Mouse (Mus musculus) heart, embryonic 16.5 days (tissue): ENCODE measurements around the gene Vmac. TPM values are rescaled to one million over a fixed set of nuclear protein-coding genes. Genes with fewer than 3 reads are reported as not detected.

ENCODE experiments used
- ATAC-seq: fragments of 200-750 bp; cut with Nextera tagmentation; replicated peaks from 2 replicates; pipeline ENCODE4 v1.8.0; 2017; ENCODE audit warnings: moderate number of reproducible peaks; ENCODE audit not compliant: insufficient read depth, low FRiP score; ENCODE audit errors: extremely low read depth
- H3K27ac ChIP-seq: fragments of 300-500 bp; sonication (generic); 2 replicates; pipeline ENCODE4 v1.5.1; 2014; ENCODE audit warnings: mild to moderate bottlenecking, low read length, control low read depth, moderate library complexity
- H3K27me3 ChIP-seq: fragments of 300-500 bp; sonication (generic); 2 replicates; pipeline ENCODE4 v1.6.1; 2014; ENCODE audit warnings: low read length, mixed read lengths; ENCODE audit not compliant: control insufficient read depth, insufficient read depth
- H3K36me3 ChIP-seq: fragments of 300-500 bp; sonication (generic); 2 replicates; pipeline ENCODE4 v1.6.1; 2014; ENCODE audit not compliant: control insufficient read depth, insufficient read depth
- H3K4me1 ChIP-seq: fragments of 300-500 bp; sonication (generic); 2 replicates; pipeline ENCODE4 v1.6.1; 2014; ENCODE audit warnings: low read length, mixed read lengths; ENCODE audit not compliant: control insufficient read depth, insufficient read depth
- H3K4me2 ChIP-seq: fragments of 300-500 bp; sonication (generic); 2 replicates; pipeline ENCODE4 v1.6.1; 2014; ENCODE audit warnings: low read depth, mild to moderate bottlenecking, control low read depth, low read length
- H3K4me3 ChIP-seq: fragments of 300-500 bp; sonication (generic); 2 replicates; pipeline ENCODE4 v1.5.1; 2014; ENCODE audit warnings: mild to moderate bottlenecking, control low read depth, low read length
- H3K9ac ChIP-seq: fragments of 300-500 bp; sonication (generic); 2 replicates; pipeline ENCODE4 v1.6.1; 2014; ENCODE audit warnings: low read length, control low read depth
- H3K9me3 ChIP-seq: fragments of 300-500 bp; sonication (generic); replicated peaks from 2 replicates; pipeline ENCODE4 v1.6.1; 2016; ENCODE audit warnings: low read length; ENCODE audit not compliant: control insufficient read depth
- WGBS: fragments of 180-500 bp; shearing (Covaris S2); extraction: QIAGEN DNeasy Blood & Tissue Kit; methylation state at CpG from one replicate; pipeline ENCODE4 v1.1.7; 2014; 5-methylcytosine and 5-hydroxymethylcytosine counted together
- polyA plus RNA-seq: library from polyadenylated mRNA; unstranded; fragments of >200 nt; fragmentation: Nextera tagmentation; extraction: Ambion mirVana; gene quantifications from 2 replicates; pipeline ENCODE4 v1.2.1, GENCODE M21; 2015

Gene Vmac
- polyA plus RNA-seq, 1 experiment from 2014 or later = 14.6 TPM

GRCm38 (mm10) chr17:56727029-56727649, 9.3 kb upstream of the Vmac start:
- Histone ChIP-seq H3K27ac (peak overlapping the region; percentile 83), H3K9ac (peak overlapping the region; percentile 49), H3K27me3 (no peaks in the 10 kb centered on the region), H3K4me1 (peaks cover 41% of the 10 kb centered on the region), H3K36me3 (peaks cover 19% of the 10 kb centered on the region), H3K9me3 (peaks cover 5% of the 10 kb centered on the region; the same call in 1 of the 2 replicates), H3K4me3 (no peak overlapping the region), H3K4me2 (peak overlapping the region; percentile 52; the same call in 1 of the 2 replicates)
- WGBS = 13% methylated on average over 7 of the region's 7 CpGs
- no peak; the same call in 1 of the 2 replicates for ATAC-seq

GRCm38 (mm10) chr17:56723419-56724161, 5.8 kb upstream of the Vmac start:
- peaks cover 39% of the 10 kb centered on the region for H3K4me1 ChIP-seq
- no peaks in the 10 kb centered on the region for H3K27me3 ChIP-seq
- no peak overlapping the region for H3K27ac ChIP-seq
- peaks cover 29% of the 10 kb centered on the region for H3K36me3 ChIP-seq
- peaks cover 5% of the 10 kb centered on the region; the same call in 1 of the 2 replicates for H3K9me3 ChIP-seq
- H3K4me3 ChIP-seq = no peak overlapping the region
- no peak for ATAC-seq
- peak overlapping the region; percentile 1; the same call in 1 of the 2 replicates for H3K9ac ChIP-seq
- no peak overlapping the region for H3K4me2 ChIP-seq
- WGBS = 75% methylated on average over 11 of the region's 11 CpGs

GRCm38 (mm10) chr17:56722441-56722840, 4.6 kb upstream of the Vmac start:
- Histone ChIP-seq H3K4me3 (no peak overlapping the region), H3K36me3 (peaks cover 29% of the 10 kb centered on the region), H3K9ac (no peak overlapping the region; the same call in 1 of the 2 replicates), H3K27me3 (no peaks in the 10 kb centered on the region), H3K27ac (0 out of 2 replicates have a peak overlapping the region, but pooled peaks have one; percentile 27), H3K9me3 (peaks cover 5% of the 10 kb centered on the region; the same call in 1 of the 2 replicates), H3K4me2 (no peak overlapping the region), H3K4me1 (peaks cover 31% of the 10 kb centered on the region)
- ATAC-seq = no peak
- 80% methylated on average over 5 of the region's 5 CpGs for WGBS

GRCm38 (mm10) chr17:56716655-56717362, 1.0 kb downstream of the Vmac start:
- peak; percentile 91 for ATAC-seq
- H3K4me3 ChIP-seq = peak overlapping the region; percentile 87
- H3K27me3 ChIP-seq = no peaks in the 10 kb centered on the region
- H3K4me1 ChIP-seq = peaks cover 22% of the 10 kb centered on the region
- H3K4me2 ChIP-seq = peak overlapping the region; percentile 79
- peak overlapping the region; percentile 85 for H3K27ac ChIP-seq
- H3K9me3 ChIP-seq = no peaks in the 10 kb centered on the region
- WGBS = under 1% methylated on average over 54 of the region's 55 CpGs
- peak overlapping the region; percentile 96 for H3K9ac ChIP-seq
- H3K36me3 ChIP-seq = peaks cover 10% of the 10 kb centered on the region

GRCm38 (mm10) chr17:56715914-56716654, 1.7 kb downstream of the Vmac start:
- Histone ChIP-seq H3K27ac (peak overlapping the region; percentile 71), H3K4me2 (peak overlapping the region; percentile 79), H3K9ac (peak overlapping the region; percentile 83), H3K4me1 (peaks cover 22% of the 10 kb centered on the region), H3K4me3 (peak overlapping the region; percentile 87), H3K36me3 (peaks cover 10% of the 10 kb centered on the region), H3K9me3 (no peaks in the 10 kb centered on the region), H3K27me3 (no peaks in the 10 kb centered on the region)
- WGBS = 25% methylated on average over 22 of the region's 22 CpGs
- ATAC-seq = no peak

- Histone ChIP-seq H3K27ac (no peak overlapping the region), H3K9ac (no peak overlapping the region; the same call in 1 of the 2 replicates), H3K4me1 (peaks cover 22% of the 10 kb centered on the region), H3K4me2 (no peak overlapping the region), H3K4me3 (no peak overlapping the region), H3K9me3 (no peaks in the 10 kb centered on the region), H3K36me3 (peaks cover 18% of the 10 kb centered on the region), H3K27me3 (no peaks in the 10 kb centered on the region)
- no peak for ATAC-seq
- 54% methylated on average over 11 of the region's 11 CpGs for WGBS
These were observed 2.5 kb downstream of the Vmac start for GRCm38 (mm10) chr17:56715360-56715759.

GRCm38 (mm10) chr17:56709708-56710107, 8.1 kb downstream of the Vmac start:
- peaks cover 71% of the 10 kb centered on the region for H3K36me3 ChIP-seq
- no peak overlapping the region for H3K27ac ChIP-seq
- H3K9me3 ChIP-seq = no peaks in the 10 kb centered on the region
- no peak overlapping the region for H3K4me3 ChIP-seq
- no peak for ATAC-seq
- H3K9ac ChIP-seq = no peak overlapping the region
- no peak overlapping the region for H3K4me2 ChIP-seq
- H3K4me1 ChIP-seq = no peaks in the 10 kb centered on the region
- WGBS = 84% methylated on average over 3 of the region's 3 CpGs
- H3K27me3 ChIP-seq = no peaks in the 10 kb centered on the region

GRCm38 (mm10) chr17:56708692-56709091, 9.1 kb downstream of the Vmac start:
- Histone ChIP-seq H3K9ac (no peak overlapping the region), H3K4me2 (no peak overlapping the region), H3K27me3 (no peaks in the 10 kb centered on the region), H3K9me3 (no peaks in the 10 kb centered on the region), H3K27ac (no peak overlapping the region), H3K36me3 (peaks cover 80% of the 10 kb centered on the region), H3K4me1 (no peaks in the 10 kb centered on the region), H3K4me3 (no peak overlapping the region)
- WGBS = 80% methylated on average over 4 of the region's 4 CpGs
- ATAC-seq = no peak
